Mouse (Mus musculus) heart, embryonic 11.5 days (tissue): ENCODE results near the gene Tomm20l. TPM values are rescaled to one million over a fixed set of nuclear protein-coding genes. Genes with fewer than 3 reads are reported as not detected.

Experiments
- ATAC-seq: fragments of 200-750 bp; cut with Nextera tagmentation; replicated peaks from 2 replicates; pipeline ENCODE4 v1.8.0; 2017; ENCODE audit warnings: moderate library complexity; ENCODE audit not compliant: insufficient number of reproducible peaks, low FRiP score, low TSS enrichment
- H3K27ac ChIP-seq: fragments of 300-500 bp; sonication (generic); 2 replicates; pipeline ENCODE4 v1.5.1; 2014; ENCODE audit warnings: mild to moderate bottlenecking, low read depth, low read length
- H3K27me3 ChIP-seq: fragments of 300-500 bp; sonication (generic); 2 replicates; pipeline ENCODE4 v1.6.1; 2014; ENCODE audit warnings: mild to moderate bottlenecking, low read length, mixed read lengths; ENCODE audit not compliant: control insufficient read depth, insufficient read depth
- H3K36me3 ChIP-seq: fragments of 300-500 bp; sonication (generic); 2 replicates; pipeline ENCODE4 v1.6.1; 2014; ENCODE audit warnings: mild to moderate bottlenecking, low read length, moderate library complexity, mixed read lengths; ENCODE audit not compliant: control insufficient read depth, insufficient read depth
- H3K4me1 ChIP-seq: fragments of 300-500 bp; sonication (generic); 2 replicates; pipeline ENCODE4 v1.6.1; 2014; ENCODE audit warnings: low read length; ENCODE audit not compliant: control insufficient read depth, insufficient read depth
- H3K4me2 ChIP-seq: fragments of 300-500 bp; sonication (generic); 2 replicates; pipeline ENCODE4 v1.6.1; 2014; ENCODE audit warnings: mild to moderate bottlenecking, moderate library complexity
- H3K4me3 ChIP-seq: fragments of 300-500 bp; sonication (generic); 2 replicates; pipeline ENCODE4 v1.5.1; 2014; ENCODE audit warnings: low read depth, low read length
- H3K9ac ChIP-seq: fragments of 300-500 bp; sonication (generic); 2 replicates; pipeline ENCODE4 v1.6.1; 2014; ENCODE audit warnings: mild to moderate bottlenecking, low read depth, low read length, moderate library complexity
- H3K9me3 ChIP-seq: fragments of 300-500 bp; sonication (generic); replicated peaks from 2 replicates; pipeline ENCODE4 v1.6.1; 2016; ENCODE audit warnings: low read length; ENCODE audit not compliant: control insufficient read depth
- WGBS: fragments of 180-500 bp; shearing (Covaris S2); extraction: QIAGEN DNeasy Blood & Tissue Kit; methylation state at CpG from one replicate; pipeline ENCODE4 v1.1.7; 2014; ENCODE audit not compliant: insufficient replicate concordance; 5-methylcytosine and 5-hydroxymethylcytosine counted together
- polyA plus RNA-seq: library from polyadenylated mRNA; unstranded; fragments of >200 nt; fragmentation: Nextera tagmentation; extraction: Ambion mirVana; gene quantifications from 2 replicates; pipeline ENCODE4 v1.2.1, GENCODE M21; 2014

Tomm20l gene
- polyA plus RNA-seq, 1 experiment from 2014 or later, result 0.63 TPM

DNA sequence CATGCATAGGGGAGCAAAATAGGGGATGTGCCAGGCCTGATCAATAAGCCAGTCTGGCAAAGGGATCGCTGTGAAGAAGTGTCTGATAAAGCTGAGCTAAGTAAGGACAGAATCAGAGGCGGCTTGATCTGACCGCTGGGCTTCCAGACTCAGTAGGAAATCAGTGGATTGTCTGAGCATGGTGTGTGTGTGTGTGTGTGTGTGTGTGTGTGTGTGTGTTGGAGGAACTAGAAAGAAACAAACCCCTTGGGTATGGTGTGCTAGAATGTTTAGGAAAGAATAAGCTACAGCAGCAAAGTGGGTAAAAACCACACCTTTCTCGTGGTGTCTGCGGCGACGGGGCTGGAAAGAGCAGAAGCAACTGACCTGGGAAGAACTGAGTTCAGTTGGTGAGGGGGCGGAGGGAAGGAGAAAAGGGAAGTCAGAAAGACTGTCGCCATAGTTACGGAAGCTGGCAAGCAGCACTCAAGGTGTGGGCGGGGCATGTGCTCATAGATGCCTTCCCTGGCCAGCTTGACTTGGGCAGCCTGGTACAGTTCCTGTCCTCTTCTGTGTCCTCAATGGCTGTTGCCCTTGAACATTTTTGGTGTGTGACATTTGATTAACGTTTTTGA lies 2.6 kb downstream of the Tomm20l start:
- WGBS, result 29% methylated on average over 12 of the region's 12 CpGs
- no peak for ATAC-seq
- H3K9ac ChIP-seq, result 0 out of 2 replicates have a peak overlapping the region, but pooled peaks have one; percentile 22
- H3K27me3 ChIP-seq, result no peaks in the 10 kb centered on the region
- H3K4me3 ChIP-seq, result no peak overlapping the region
- no peaks in the 10 kb centered on the region for H3K9me3 ChIP-seq
- H3K36me3 ChIP-seq, result no peaks in the 10 kb centered on the region
- H3K27ac ChIP-seq, result no peak overlapping the region
- peak overlapping the region; percentile 45 for H3K4me2 ChIP-seq
- H3K4me1 ChIP-seq, result peaks cover 18% of the 10 kb centered on the region

DNA sequence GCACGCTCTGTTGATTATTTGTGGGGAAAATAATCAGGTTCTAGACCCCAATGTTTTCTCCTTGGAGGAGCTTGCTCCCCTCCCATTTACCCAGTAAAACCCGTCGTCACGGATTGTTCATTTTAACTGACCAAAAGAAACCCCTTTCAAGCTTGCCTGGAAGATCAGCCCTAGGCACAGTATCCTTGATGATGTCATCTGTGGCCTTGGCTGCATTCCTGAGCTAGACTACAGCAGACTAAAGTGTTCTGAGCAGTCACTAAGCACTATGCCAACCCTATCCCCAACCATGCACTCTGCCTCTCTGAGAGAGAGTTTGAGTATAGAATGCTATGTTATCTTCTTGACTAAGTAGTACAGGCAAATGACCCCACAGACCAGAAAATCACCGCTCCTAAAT lies 5.2 kb downstream of the Tomm20l start:
- H3K9ac ChIP-seq, result no peak overlapping the region
- H3K4me1 ChIP-seq, result peaks cover 15% of the 10 kb centered on the region
- WGBS, result 76% methylated on average over 5 of the region's 5 CpGs
- H3K36me3 ChIP-seq, result no peaks in the 10 kb centered on the region
- H3K27me3 ChIP-seq, result no peaks in the 10 kb centered on the region
- H3K9me3 ChIP-seq, result no peaks in the 10 kb centered on the region
- no peak for ATAC-seq
- no peak overlapping the region for H3K27ac ChIP-seq
- H3K4me2 ChIP-seq, result no peak overlapping the region
- no peak overlapping the region for H3K4me3 ChIP-seq

DNA sequence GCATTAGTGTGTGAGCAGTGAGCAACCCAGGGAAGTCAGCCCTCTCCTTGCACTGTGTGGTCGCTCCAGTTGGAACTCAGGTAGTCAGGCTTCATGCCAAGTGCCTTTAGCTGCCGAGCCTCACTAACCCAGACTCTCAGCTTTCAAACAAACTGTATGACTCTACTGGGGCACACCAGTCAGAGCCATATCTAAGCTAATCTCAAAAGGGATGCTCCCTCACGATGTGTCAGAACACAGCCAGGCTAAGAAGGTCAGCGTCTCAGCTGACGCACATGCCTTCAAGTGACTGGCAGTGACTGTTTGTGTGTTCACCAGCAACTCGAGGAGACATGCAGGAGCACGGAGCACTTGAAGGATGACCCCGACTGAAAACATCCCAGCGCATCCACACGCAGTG lies 11.5 kb downstream of the Tomm20l start:
- Histone ChIP-seq H3K4me1 (no peaks in the 10 kb centered on the region), H3K36me3 (peaks cover 15% of the 10 kb centered on the region; the same call in 1 of the 2 replicates), H3K4me2 (no peak overlapping the region), H3K9me3 (no peaks in the 10 kb centered on the region), H3K27ac (no peak overlapping the region), H3K9ac (no peak overlapping the region), H3K4me3 (no peak overlapping the region), H3K27me3 (no peaks in the 10 kb centered on the region)
- WGBS, result 83% methylated on average over 10 of the region's 10 CpGs
- ATAC-seq, result no peak

DNA sequence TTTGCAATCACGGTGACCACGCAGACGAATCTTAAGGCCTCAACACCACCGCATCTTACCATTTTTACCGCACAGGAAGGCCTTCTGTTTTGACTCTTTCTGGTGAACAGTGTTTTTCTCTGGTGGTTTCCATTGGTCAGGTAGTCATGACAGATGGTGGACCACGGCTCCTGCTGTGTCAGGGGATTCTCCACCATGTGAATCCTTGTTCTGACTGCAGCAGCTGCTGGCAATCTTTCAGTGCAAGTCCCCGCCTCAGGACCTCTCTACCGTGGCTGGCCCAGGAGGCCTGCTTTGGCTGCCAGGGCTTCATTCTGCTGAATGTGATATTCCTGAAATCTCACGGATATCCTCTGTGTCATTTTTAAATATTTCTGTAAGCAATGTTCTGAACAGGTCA lies 12.1 kb downstream of the Tomm20l start:
- WGBS, result 88% methylated on average over 9 of the region's 9 CpGs
- ATAC-seq, result no peak
- Histone ChIP-seq H3K4me3 (no peak overlapping the region), H3K4me2 (no peak overlapping the region), H3K27me3 (no peaks in the 10 kb centered on the region), H3K27ac (no peak overlapping the region), H3K9ac (no peak overlapping the region), H3K4me1 (no peaks in the 10 kb centered on the region), H3K36me3 (peaks cover 15% of the 10 kb centered on the region; the same call in 1 of the 2 replicates), H3K9me3 (no peaks in the 10 kb centered on the region)

DNA sequence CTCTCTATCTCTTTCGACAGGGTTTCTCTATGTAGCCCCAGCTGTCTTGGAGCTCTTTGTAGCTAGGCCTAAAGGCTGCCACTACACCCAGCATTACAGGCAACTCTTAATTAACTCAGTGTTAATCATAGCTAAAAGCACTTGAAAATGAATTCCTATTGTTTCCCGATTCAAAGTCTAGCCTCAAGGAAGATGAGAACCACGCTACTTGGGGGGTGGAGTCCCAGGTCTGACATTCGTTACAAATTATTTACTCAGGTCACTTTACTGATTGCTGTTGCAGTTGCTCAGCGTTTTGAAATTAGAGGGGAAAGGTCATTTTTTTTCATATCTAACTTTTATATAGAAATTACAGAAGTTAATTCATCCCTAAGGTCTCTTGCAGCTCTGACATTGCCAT lies 24.4 kb downstream of the Tomm20l start:
- peak overlapping the region; percentile 98 for H3K4me3 ChIP-seq
- no peaks in the 10 kb centered on the region for H3K27me3 ChIP-seq
- H3K9ac ChIP-seq, result peak overlapping the region; percentile 96; the same call in 1 of the 2 replicates
- H3K36me3 ChIP-seq, result peaks cover 15% of the 10 kb centered on the region
- peak overlapping the region; percentile 92 for H3K4me2 ChIP-seq
- 38% methylated on average over 5 of the region's 5 CpGs for WGBS
- no peak for ATAC-seq
- no peaks in the 10 kb centered on the region for H3K9me3 ChIP-seq
- no peak overlapping the region for H3K27ac ChIP-seq
- peaks cover 6% of the 10 kb centered on the region; the same call in 1 of the 2 replicates for H3K4me1 ChIP-seq

DNA sequence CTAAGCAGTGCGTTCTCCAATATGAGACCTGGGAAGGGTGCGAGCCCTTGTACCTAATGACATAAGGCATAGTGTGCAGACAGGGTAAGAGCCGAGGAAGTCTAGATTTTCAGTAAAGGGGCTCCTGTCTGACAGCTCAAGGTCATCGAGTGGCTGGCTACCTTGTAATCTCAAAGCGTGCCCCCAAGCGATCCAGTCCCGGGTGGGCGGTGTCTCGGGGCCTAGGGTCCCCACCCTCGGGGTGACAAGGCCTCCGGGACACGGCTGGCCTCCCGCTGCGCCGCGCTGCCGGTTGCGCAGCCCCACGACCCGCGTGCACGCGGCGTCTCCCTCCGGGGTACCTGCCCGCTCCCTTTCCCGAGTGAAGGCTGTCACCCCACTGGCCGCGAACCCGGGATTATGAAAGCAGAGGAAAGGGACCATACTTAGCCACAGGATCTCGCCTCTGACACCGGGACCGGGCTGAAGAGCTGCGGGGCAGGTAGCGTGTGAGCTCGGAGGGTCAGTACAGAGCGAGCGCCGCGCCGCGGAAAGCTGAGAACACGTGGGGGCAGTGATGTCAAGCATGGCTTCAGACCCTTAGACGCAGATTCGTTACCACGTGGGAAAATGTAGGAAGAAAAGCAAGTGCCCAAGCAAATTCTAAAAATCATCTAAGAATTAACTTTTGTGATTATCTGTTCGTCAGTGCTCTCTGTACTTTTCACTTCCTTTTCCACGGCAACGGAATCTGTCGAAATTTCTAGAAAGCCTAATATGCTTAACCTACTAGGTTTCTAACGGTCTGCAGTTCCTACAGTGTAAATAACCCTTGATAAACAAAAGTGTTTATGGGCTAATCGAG lies 25.1 kb downstream of the Tomm20l start, which contains the start of the genes Timm9 and 2700049A03Rik:
TSS of gene Timm9 (minus strand) at position 555 of the 844 bp plus-strand sequence.
TSS of gene 2700049A03Rik (plus strand) at position 719 of the 844 bp plus-strand sequence.
- H3K27ac ChIP-seq, result peak within 1 kb of the TSS; percentile 80
- H3K36me3 ChIP-seq, result peaks cover 19% of the 10 kb centered on the region
- WGBS, result 1% methylated on average over 49 of the region's 52 CpGs
- peak within 1 kb of the TSS; percentile 98 for H3K4me3 ChIP-seq
- H3K9ac ChIP-seq, result peak within 1 kb of the TSS; percentile 96
- H3K4me1 ChIP-seq, result peaks cover 6% of the 10 kb centered on the region; the same call in 1 of the 2 replicates
- no peaks in the 10 kb centered on the region for H3K9me3 ChIP-seq
- no peaks in the 10 kb centered on the region for H3K27me3 ChIP-seq
- peak within 1 kb of the TSS; percentile 92 for H3K4me2 ChIP-seq
- peak; percentile 82 for ATAC-seq

DNA sequence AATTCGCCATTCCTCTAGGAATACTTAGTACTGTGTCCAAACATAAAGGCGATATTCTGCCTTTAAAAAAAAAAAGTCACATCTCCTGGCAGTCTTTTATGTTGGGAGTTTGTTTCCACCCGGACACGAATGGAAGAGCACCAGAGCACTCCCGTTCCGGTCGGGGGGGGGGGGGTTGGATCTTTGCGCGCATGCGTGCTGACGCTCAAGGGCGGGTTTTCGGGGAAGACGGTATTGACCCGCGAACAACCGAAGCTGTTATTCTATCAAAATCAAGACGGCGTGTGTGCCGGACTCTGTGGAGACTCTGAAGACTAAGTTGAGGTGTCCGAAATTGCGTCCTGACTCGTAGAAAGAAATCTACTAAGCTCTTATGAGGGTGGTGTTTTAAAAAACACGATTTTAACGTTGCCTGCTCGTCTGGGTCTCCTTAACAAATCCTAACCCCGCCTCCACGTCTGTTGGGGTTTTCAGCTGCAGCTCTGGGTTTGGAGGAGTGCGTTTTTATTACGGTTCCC lies 25.8 kb downstream of the Tomm20l start:
- H3K4me2 ChIP-seq, result peak overlapping the region; percentile 92
- no peaks in the 10 kb centered on the region for H3K27me3 ChIP-seq
- peak overlapping the region; percentile 80 for H3K27ac ChIP-seq
- no peaks in the 10 kb centered on the region for H3K9me3 ChIP-seq
- under 1% methylated on average over 30 of the region's 30 CpGs for WGBS
- H3K36me3 ChIP-seq, result peaks cover 15% of the 10 kb centered on the region
- H3K4me3 ChIP-seq, result peak overlapping the region; percentile 98
- peak overlapping the region; percentile 96 for H3K9ac ChIP-seq
- peak; percentile 89 for ATAC-seq
- H3K4me1 ChIP-seq, result peaks cover 6% of the 10 kb centered on the region; the same call in 1 of the 2 replicates

DNA sequence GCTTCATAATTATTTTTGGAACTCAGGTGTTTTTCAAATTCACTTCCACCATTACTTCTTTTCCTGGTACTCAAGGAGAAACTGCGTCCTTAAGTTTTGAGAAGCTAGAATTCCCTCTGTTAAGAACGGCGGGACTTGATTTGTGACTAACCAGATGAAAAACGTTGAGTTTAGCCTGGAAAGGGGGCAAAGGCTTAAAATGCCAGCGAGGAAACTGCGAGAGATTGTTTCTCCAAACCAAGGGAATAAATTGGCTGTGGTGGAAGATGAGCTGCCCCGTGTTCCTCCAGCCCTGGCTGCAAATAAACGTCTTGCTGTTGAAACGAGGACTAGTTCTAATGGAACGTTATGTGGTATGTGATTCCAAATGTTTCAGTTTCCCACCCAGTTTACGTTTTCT lies 26.5 kb downstream of the Tomm20l start:
- H3K4me3 ChIP-seq, result peak overlapping the region; percentile 98
- H3K4me1 ChIP-seq, result peaks cover 6% of the 10 kb centered on the region; the same call in 1 of the 2 replicates
- peak overlapping the region; percentile 70 for H3K9ac ChIP-seq
- 8% methylated on average over 11 of the region's 11 CpGs for WGBS
- H3K4me2 ChIP-seq, result peak overlapping the region; percentile 92
- H3K27me3 ChIP-seq, result no peaks in the 10 kb centered on the region
- no peak for ATAC-seq
- H3K36me3 ChIP-seq, result peaks cover 15% of the 10 kb centered on the region
- H3K27ac ChIP-seq, result no peak overlapping the region
- H3K9me3 ChIP-seq, result no peaks in the 10 kb centered on the region
